Mouse (Mus musculus): ENCODE results near the gene Pisd.

DNA sequence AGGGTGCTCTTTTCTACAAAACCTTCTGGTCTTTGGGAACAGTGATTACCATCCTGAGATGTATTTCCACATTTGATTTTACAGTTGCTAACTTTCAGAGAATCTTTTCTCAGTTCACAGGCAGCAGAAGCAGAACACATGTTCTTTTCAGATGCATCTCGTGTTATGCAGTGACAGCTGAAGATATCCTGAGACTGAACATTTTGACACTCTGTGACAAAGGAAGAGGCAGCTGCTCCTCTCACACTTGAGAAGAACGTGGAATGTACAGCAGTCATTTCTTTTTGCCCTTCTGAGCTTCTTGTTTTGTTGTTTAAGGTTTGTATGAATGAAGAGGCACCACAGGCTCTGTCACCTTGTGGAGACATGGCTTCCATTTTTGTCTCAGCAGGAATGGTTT, 44.6 kb upstream of the Pisd start:
- TF ChIP-seq POLR2A (IDR thresholded peaks at IDR 0.05; ENCODE audit: low read depth, low read length) (no peak), CTCF (IDR thresholded peaks at IDR 0.05; ENCODE audit: extremely low read depth, insufficient read length, insufficient replicate concordance, low read depth, low read length) (no peak)
